Mouse (Mus musculus) central nervous system, embryonic 11.5 days (tissue): Measurements from ENCODE around the gene Kbtbd7. TPM values are rescaled to one million over a fixed set of nuclear protein-coding genes. Genes with fewer than 3 reads are reported as not detected.

ENCODE experiments used
- polyA plus RNA-seq: library from polyadenylated mRNA; depleted of rRNA; stranded (reverse); fragments of >200 nt; gene quantifications from 2 replicates; pipeline ENCODE4 v1.2.3, GENCODE M21; 2012; rRNA removed

Gene Kbtbd7
- 8.4 and 11.1 TPM in 2 replicates for polyA plus RNA-seq

GRCm38 (mm10) chr14:79425979-79426729 is at the start of gene Kbtbd7:
Gene Kbtbd7 (plus strand): TSS chr14:79426511.

DNA sequence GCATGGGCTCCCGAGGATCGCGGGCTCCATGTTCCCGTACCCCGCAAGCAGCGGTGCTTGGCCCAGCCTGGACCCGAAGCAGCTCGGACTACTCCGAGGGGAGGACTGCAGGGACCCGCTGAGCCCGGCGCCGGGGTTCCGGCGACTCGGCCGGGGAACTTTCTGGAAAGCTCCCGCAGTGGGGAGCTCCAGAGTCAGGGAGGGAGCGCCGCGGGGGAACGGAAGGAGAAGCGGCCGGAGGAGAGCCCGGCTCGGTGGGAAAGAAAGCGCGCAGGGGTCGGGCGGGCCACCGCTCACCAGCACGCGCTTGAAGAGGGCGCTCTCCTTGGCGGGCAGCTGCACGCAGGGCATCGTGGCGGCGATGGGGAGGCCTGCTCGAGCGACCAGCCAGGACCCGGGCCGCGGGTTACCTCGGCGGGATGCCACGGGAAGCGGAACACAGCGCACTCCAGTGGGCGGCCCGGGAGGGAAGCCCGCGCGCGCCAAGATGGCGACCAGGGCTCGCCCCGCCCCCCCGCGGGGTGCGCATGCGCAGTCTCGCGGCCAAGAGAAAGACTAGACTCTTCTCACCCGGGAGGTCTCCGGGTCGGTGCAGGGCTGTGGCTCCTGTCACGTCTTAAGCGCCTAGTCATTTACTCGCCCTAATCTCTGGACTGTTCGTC is 35.9 kb upstream of the Kbtbd7 start, which contains the start of gene Naa16:
Gene Naa16 (minus strand): TSS at position 514 of the 662 bp plus-strand sequence.

GRCm38 (mm10) chr14:79397321-79398122 is 28.8 kb upstream of the Kbtbd7 start, which contains the start of gene Mtrf1:
Gene Mtrf1 (plus strand): TSS chr14:79397772.

DNA sequence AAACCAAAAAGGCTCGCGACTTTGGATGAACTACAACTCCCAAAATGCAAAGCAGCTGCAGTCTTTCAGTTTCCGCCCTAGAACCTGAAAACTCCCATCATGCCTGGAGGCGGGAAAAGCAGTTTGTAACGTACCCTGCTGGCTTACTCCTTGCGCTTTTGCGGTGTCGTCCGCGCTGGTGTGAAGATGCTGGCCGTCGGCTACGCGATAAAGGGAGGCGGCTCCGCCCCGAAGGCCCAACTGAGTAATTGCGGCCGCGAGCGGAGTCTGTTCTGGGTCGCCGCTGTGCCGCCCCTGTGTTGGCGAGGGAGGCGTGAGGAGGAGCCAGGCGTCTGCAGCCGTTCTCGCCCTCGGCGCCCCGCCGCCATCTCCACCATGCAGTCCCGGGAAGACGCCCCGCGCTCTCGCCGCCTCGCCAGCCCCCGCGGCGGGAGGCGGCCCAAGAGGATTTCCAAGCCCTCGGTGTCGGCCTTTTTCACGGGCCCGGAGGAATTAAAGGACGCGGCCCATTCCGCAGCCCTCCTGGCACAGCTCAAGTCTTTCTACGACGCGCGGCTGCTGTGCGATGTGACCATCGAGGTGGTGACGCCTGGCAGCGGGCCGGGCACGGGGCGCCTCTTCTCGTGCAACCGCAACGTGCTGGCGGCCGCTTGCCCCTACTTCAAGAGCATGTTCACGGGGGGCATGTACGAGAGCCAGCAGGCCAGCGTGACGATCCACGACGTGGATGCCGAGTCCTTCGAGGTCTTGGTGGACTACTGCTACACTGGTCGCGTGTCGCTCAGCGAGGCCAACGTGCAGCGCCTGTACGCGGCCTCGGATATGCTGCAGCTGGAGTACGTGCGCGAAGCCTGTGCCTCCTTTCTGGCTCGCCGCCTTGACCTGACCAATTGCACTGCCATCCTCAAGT is 25.6 kb downstream of the Kbtbd7 start, which contains the start of gene Kbtbd6:
Gene Kbtbd6 (plus strand): TSS at position 155 of the 910 bp plus-strand sequence.

Other genes with a start within 250 kb of the Kbtbd7 start
- gene Zfp957, start 179.1 kb upstream of the Kbtbd7 start, polyA plus RNA-seq: not detected in 2 replicates
- 36.4 and 38.9 TPM in 2 replicates for gene Rgcc, start 124.9 kb upstream of the Kbtbd7 start, polyA plus RNA-seq
- gene Naa16, start 35.7 kb upstream of the Kbtbd7 start, polyA plus RNA-seq: 24.2 and 25.3 TPM in 2 replicates
- 6.3 and 7.1 TPM in 2 replicates for gene Mtrf1, start 28.7 kb upstream of the Kbtbd7 start, polyA plus RNA-seq
- 3.8 and 3.9 TPM in 2 replicates for gene Kbtbd6, start 25.3 kb downstream of the Kbtbd7 start, polyA plus RNA-seq
- gene Elf1, start 54.7 kb downstream of the Kbtbd7 start, polyA plus RNA-seq: 6.1 and 8.5 TPM in 2 replicates
- gene Wbp4, start 55.0 kb downstream of the Kbtbd7 start, polyA plus RNA-seq: 29.7 and 53.5 TPM in 2 replicates
- 97.9 and 121 TPM in 2 replicates for gene Sugt1, start 161.2 kb downstream of the Kbtbd7 start, polyA plus RNA-seq
- 5.7 and 13.1 TPM in 2 replicates for gene Cnmd, start 235.7 kb downstream of the Kbtbd7 start, polyA plus RNA-seq